Mouse (Mus musculus) neural tube, embryonic 11.5 days (tissue): ENCODE data around the gene Col25a1. TPM values are rescaled to one million over a fixed set of nuclear protein-coding genes. Genes with fewer than 3 reads are reported as not detected.

Experiments
- ATAC-seq: fragments of 200-750 bp; cut with Nextera tagmentation; 2 replicates; pipeline ENCODE4 v1.8.0; 2017; ENCODE audit warnings: moderate number of reproducible peaks, mild to moderate bottlenecking, moderate TSS enrichment, moderate library complexity; ENCODE audit not compliant: insufficient read depth, low FRiP score, low TSS enrichment
- DNase-seq: peaks from one replicate; pipeline ENCODE4 v3.0.0-alpha.2; 2015; ENCODE audit warnings: low spot score
- H3K27ac ChIP-seq: fragments of 300-500 bp; sonication (generic); 2 replicates; pipeline ENCODE4 v1.5.1; 2014; ENCODE audit warnings: low read depth, mild to moderate bottlenecking, low read length
- H3K27me3 ChIP-seq: fragments of 300-500 bp; sonication (generic); 2 replicates; pipeline ENCODE4 v1.6.1; 2014; ENCODE audit warnings: mild to moderate bottlenecking, low read length, mixed read lengths; ENCODE audit not compliant: control insufficient read depth, insufficient read depth
- H3K36me3 ChIP-seq: fragments of 300-500 bp; sonication (generic); 2 replicates; pipeline ENCODE4 v1.6.1; 2014; ENCODE audit warnings: mild to moderate bottlenecking, low read length, moderate library complexity, mixed read lengths; ENCODE audit not compliant: control insufficient read depth, insufficient read depth
- H3K4me1 ChIP-seq: fragments of 300-500 bp; sonication (generic); 2 replicates; pipeline ENCODE4 v1.6.1; 2014; ENCODE audit warnings: low read length, mixed read lengths; ENCODE audit not compliant: control insufficient read depth, insufficient read depth
- H3K4me2 ChIP-seq: fragments of 300-500 bp; sonication (generic); 2 replicates; pipeline ENCODE4 v1.6.1; 2014; ENCODE audit warnings: low read depth, mild to moderate bottlenecking, moderate library complexity
- H3K4me3 ChIP-seq: fragments of 300-500 bp; sonication (generic); 2 replicates; pipeline ENCODE4 v1.5.1; 2014; ENCODE audit warnings: low read depth, low read length
- H3K9ac ChIP-seq: fragments of 300-500 bp; sonication (generic); 2 replicates; pipeline ENCODE4 v1.6.1; 2014; ENCODE audit warnings: mild to moderate bottlenecking, low read length
- H3K9me3 ChIP-seq: fragments of 300-500 bp; sonication (generic); 2 replicates; pipeline ENCODE4 v1.6.1; 2016; ENCODE audit warnings: low read length; ENCODE audit not compliant: control insufficient read depth
- WGBS: fragments of 180-500 bp; shearing (Covaris S2); extraction: QIAGEN DNeasy Blood & Tissue Kit; methylation state at CpG from one replicate; pipeline ENCODE4 v1.1.7; 2014; 5-methylcytosine and 5-hydroxymethylcytosine counted together
- polyA plus RNA-seq: library from polyadenylated mRNA; unstranded; fragments of >200 nt; fragmentation: Nextera tagmentation; extraction: Ambion mirVana; gene quantifications from 2 replicates; pipeline ENCODE4 v1.2.1, GENCODE M21; 2014

Gene Col25a1
- polyA plus RNA-seq, 1 experiment from 2014 or later = 7.2 TPM

GRCm38 (mm10) chr3:130482513-130482912 lies 351.2 kb downstream of the Col25a1 start:
- Histone ChIP-seq H3K4me3 (no peak overlapping the region), H3K4me2 (no peak overlapping the region), H3K9ac (no peak overlapping the region), H3K36me3 (no peaks in the 10 kb centered on the region), H3K27ac (no peak overlapping the region), H3K4me1 (no peaks in the 10 kb centered on the region), H3K9me3 (no peaks in the 10 kb centered on the region), H3K27me3 (no peaks in the 10 kb centered on the region)
- ATAC-seq (no peak), DNase-seq (no peak)
- WGBS = 88% methylated on average over 8 of the region's 8 CpGs

GRCm38 (mm10) chr3:130488839-130489238 lies 357.5 kb downstream of the Col25a1 start:
- DNase-seq (no peak), ATAC-seq (no peak)
- H3K36me3 ChIP-seq = no peaks in the 10 kb centered on the region
- no peaks in the 10 kb centered on the region for H3K27me3 ChIP-seq
- 79% methylated on average over 4 of the region's 4 CpGs for WGBS
- H3K4me3 ChIP-seq = no peak overlapping the region
- no peak overlapping the region for H3K27ac ChIP-seq
- H3K4me2 ChIP-seq = no peak overlapping the region
- H3K4me1 ChIP-seq = no peaks in the 10 kb centered on the region
- no peak overlapping the region for H3K9ac ChIP-seq
- H3K9me3 ChIP-seq = no peaks in the 10 kb centered on the region

GRCm38 (mm10) chr3:130494192-130494591 lies 362.9 kb downstream of the Col25a1 start:
- Histone ChIP-seq H3K4me3 (no peak overlapping the region), H3K27me3 (no peaks in the 10 kb centered on the region), H3K9me3 (no peaks in the 10 kb centered on the region), H3K9ac (no peak overlapping the region), H3K4me2 (no peak overlapping the region), H3K27ac (no peak overlapping the region), H3K36me3 (no peaks in the 10 kb centered on the region), H3K4me1 (peaks cover 5% of the 10 kb centered on the region; the same call in 1 of the 2 replicates)
- DNase-seq (no peak), ATAC-seq (no peak)
- 23% methylated on average over 1 of the region's 1 CpGs for WGBS

GRCm38 (mm10) chr3:130494665-130495396 lies 363.5 kb downstream of the Col25a1 start:
- 72% methylated on average over 20 of the region's 20 CpGs for WGBS
- H3K36me3 ChIP-seq = no peaks in the 10 kb centered on the region
- no peak overlapping the region for H3K4me2 ChIP-seq
- no peak overlapping the region for H3K4me3 ChIP-seq
- ATAC-seq = no peak
- peaks cover 5% of the 10 kb centered on the region; the same call in 1 of the 2 replicates for H3K4me1 ChIP-seq
- no peaks in the 10 kb centered on the region for H3K9me3 ChIP-seq
- peak; percentile 40 for DNase-seq
- H3K9ac ChIP-seq = no peak overlapping the region
- H3K27ac ChIP-seq = no peak overlapping the region
- no peaks in the 10 kb centered on the region for H3K27me3 ChIP-seq

GRCm38 (mm10) chr3:130497036-130497435 lies 365.7 kb downstream of the Col25a1 start:
- no peaks in the 10 kb centered on the region for H3K27me3 ChIP-seq
- no peak overlapping the region for H3K4me3 ChIP-seq
- ATAC-seq = no peak
- no peak overlapping the region for H3K9ac ChIP-seq
- WGBS = 91% methylated on average over 2 of the region's 2 CpGs
- DNase-seq = no peak
- H3K9me3 ChIP-seq = no peaks in the 10 kb centered on the region
- peaks cover 5% of the 10 kb centered on the region; the same call in 1 of the 2 replicates for H3K4me1 ChIP-seq
- no peak overlapping the region for H3K4me2 ChIP-seq
- H3K36me3 ChIP-seq = no peaks in the 10 kb centered on the region
- H3K27ac ChIP-seq = no peak overlapping the region

- no peak overlapping the region for H3K27ac ChIP-seq
- WGBS = 66% methylated on average over 3 of the region's 3 CpGs
- H3K9ac ChIP-seq = no peak overlapping the region
- H3K9me3 ChIP-seq = no peaks in the 10 kb centered on the region
- no peaks in the 10 kb centered on the region; the same call in 1 of the 2 replicates for H3K4me1 ChIP-seq
- DNase-seq (no peak), ATAC-seq (no peak)
- H3K4me2 ChIP-seq = no peak overlapping the region
- H3K27me3 ChIP-seq = no peaks in the 10 kb centered on the region
- no peak overlapping the region for H3K4me3 ChIP-seq
- no peaks in the 10 kb centered on the region for H3K36me3 ChIP-seq
Observed at GRCm38 (mm10) chr3:130501713-130502112, 370.4 kb downstream of the Col25a1 start.

GRCm38 (mm10) chr3:130508330-130508729 lies 377.0 kb downstream of the Col25a1 start:
- H3K4me3 ChIP-seq = no peak overlapping the region
- ATAC-seq (no peak), DNase-seq (no peak)
- H3K27me3 ChIP-seq = no peaks in the 10 kb centered on the region
- H3K4me2 ChIP-seq = no peak overlapping the region
- H3K27ac ChIP-seq = no peak overlapping the region
- no peaks in the 10 kb centered on the region for H3K36me3 ChIP-seq
- H3K9me3 ChIP-seq = no peaks in the 10 kb centered on the region
- 84% methylated on average over 2 of the region's 2 CpGs for WGBS
- H3K9ac ChIP-seq = no peak overlapping the region
- no peaks in the 10 kb centered on the region for H3K4me1 ChIP-seq

GRCm38 (mm10) chr3:130518457-130518879 lies 387.2 kb downstream of the Col25a1 start:
- 65% methylated on average over 9 of the region's 9 CpGs for whole genome bisulfite sequencing
- H3K36me3 ChIP-seq = no peaks in the 10 kb centered on the region
- DNase-seq (no peak), ATAC-seq (no peak)
- H3K9ac ChIP-seq = no peak overlapping the region
- H3K4me3 ChIP-seq = no peak overlapping the region
- H3K4me1 ChIP-seq = no peaks in the 10 kb centered on the region
- H3K27ac ChIP-seq = no peak overlapping the region
- H3K9me3 ChIP-seq = no peaks in the 10 kb centered on the region
- no peaks in the 10 kb centered on the region for H3K27me3 ChIP-seq
- H3K4me2 ChIP-seq = no peak overlapping the region

GRCm38 (mm10) chr3:130521834-130522476 lies 390.7 kb downstream of the Col25a1 start:
- 76% methylated on average over 9 of the region's 9 CpGs for WGBS
- ATAC-seq (no peak), DNase-seq (no peak)

More at GRCm38 (mm10) chr3:130521834-130522476, 390.7 kb downstream of the Col25a1 start:
- no peak overlapping the region for H3K27ac ChIP-seq
- H3K9me3 ChIP-seq = no peaks in the 10 kb centered on the region
- H3K4me1 ChIP-seq = no peaks in the 10 kb centered on the region
- H3K4me3 ChIP-seq = no peak overlapping the region
- H3K4me2 ChIP-seq = no peak overlapping the region
- no peaks in the 10 kb centered on the region for H3K27me3 ChIP-seq
- no peaks in the 10 kb centered on the region for H3K36me3 ChIP-seq
- H3K9ac ChIP-seq = no peak overlapping the region
